Mouse (Mus musculus): ENCODE measurements around the gene Lemd2.

Lemd2 gene

GRCm38 (mm10) chr17:27159169-27159568, 45.1 kb downstream of the Lemd2 start:
- DNase-seq (ENCODE audit: low read depth, low spot score), result no peak

- DNase-seq (ENCODE audit: low read depth, low spot score), result no peak
Measured at GRCm38 (mm10) chr17:27158439-27158838, 45.8 kb downstream of the Lemd2 start.

GRCm38 (mm10) chr17:27155752-27156151, 48.5 kb downstream of the Lemd2 start:
- DNase-seq (ENCODE audit: low read depth, low spot score), result no peak

- no peak for DNase-seq (ENCODE audit: low read depth, low spot score)
Measured at GRCm38 (mm10) chr17:27154881-27155280, 49.4 kb downstream of the Lemd2 start.

- no peak for DNase-seq (ENCODE audit: low read depth, low spot score)
Measured at GRCm38 (mm10) chr17:27154256-27154655, 50.0 kb downstream of the Lemd2 start.

- no peak for DNase-seq (ENCODE audit: low read depth, low spot score)
Measured at GRCm38 (mm10) chr17:27153773-27154193, 50.5 kb downstream of the Lemd2 start.

- DNase-seq (ENCODE audit: low read depth, low spot score), result peak; percentile 40
Measured at GRCm38 (mm10) chr17:27152976-27153723, 51.1 kb downstream of the Lemd2 start.

- peak; percentile 35 for DNase-seq (ENCODE audit: low read depth, low spot score)
Measured at GRCm38 (mm10) chr17:27151411-27151810, 52.9 kb downstream of the Lemd2 start.

GRCm38 (mm10) chr17:27150871-27151270, 53.4 kb downstream of the Lemd2 start:
- no peak for DNase-seq (ENCODE audit: low read depth, low spot score)

GRCm38 (mm10) chr17:27146323-27146923, 57.8 kb downstream of the Lemd2 start:
- no peak for DNase-seq (ENCODE audit: low read depth, low spot score)

- DNase-seq (ENCODE audit: low read depth, low spot score), result no peak
Measured at GRCm38 (mm10) chr17:27144152-27144551, 60.1 kb downstream of the Lemd2 start.

- DNase-seq (ENCODE audit: low read depth, low spot score), result no peak
Measured at GRCm38 (mm10) chr17:27141971-27142450, 62.3 kb downstream of the Lemd2 start.

- no peak for DNase-seq (ENCODE audit: low read depth, low spot score)
Measured at GRCm38 (mm10) chr17:27140262-27140661, 64.0 kb downstream of the Lemd2 start.
